9 mouse cellular contexts compared by ENCODE assay signal in genomic region chr11:18885729-18886325, GRCm38 (mm10).
A peak's percentile ranks its signal among the peaks of the same experiment; 100 is the strongest.
DNase-seq lines count a peak whose midpoint lies in the region; ATAC-seq and TF ChIP-seq lines count a peak whose summit lies in the region.
"Had no signal": no experiment of that assay in that cellular context is flagged by ENCODE, and none has a peak within 500 bp of the region (broad histone marks: within the 10 kb centered on the region; RNA-seq: fewer than 3 reads in every experiment).

No protein-coding gene starts in this region.

- TF ChIP-seq POLR2A in kidney, adult 2 months (IDR thresholded peaks at IDR 0.05; ENCODE audit: low read depth, low read length), result no peak

- no peaks in the 10 kb centered on the region for H3K36me3 ChIP-seq in kidney, adult 2 months (ENCODE audit: control insufficient read depth, insufficient read depth, low read length)
- no peaks in the 10 kb centered on the region for H3K36me3 ChIP-seq in stomach, embryonic 15.5 days

- no peaks in the 10 kb centered on the region for H3K4me1 ChIP-seq in kidney, adult 2 months (ENCODE audit: control insufficient read depth, insufficient read depth, low read length)
- peaks cover 15% of the 10 kb centered on the region for H3K4me1 ChIP-seq in stomach, embryonic 15.5 days

- no peaks in the 10 kb centered on the region for H3K9me3 ChIP-seq in stomach, embryonic 15.5 days

- no peak overlapping the region for H3K4me3 ChIP-seq in kidney, adult 2 months (ENCODE audit: insufficient read depth, low read depth, low read length)
- H3K4me3 ChIP-seq in stomach, embryonic 15.5 days (replicated peaks), result no peak overlapping the region

- 0 out of 2 replicates have a peak, but pooled peaks have one; percentile 25 for ATAC-seq in granulocyte monocyte progenitor cell, adult 5-6 weeks (replicated peaks; ENCODE audit: poor library complexity, severe bottlenecking)
- no peak for ATAC-seq in stomach, embryonic 15.5 days (ENCODE audit: insufficient read depth, low FRiP score, low read depth)

- DNase-seq in kidney, adult 2 months, result peak; percentile 50
- no peak for DNase-seq in kidney, adult 8-10 months
- DNase-seq in liver, result peak; percentile 10
- no peak for DNase-seq in left cerebral cortex, postnatal 10 days (ENCODE audit: extremely low spot score in 1 of 2, low spot score in 2 of 2)
- DNase-seq in gastrocnemius, adult 18-20 months (ENCODE audit: low spot score), result no peak
- no peak for DNase-seq in natural killer cell, adult 2 months (ENCODE audit: low spot score in 2 of 2)
- DNase-seq: cerebellum, adult 9-10 months had no signal

- TF ChIP-seq CTCF in kidney, adult 2 months (conservative IDR thresholded peaks at IDR 0.05; ENCODE audit: insufficient read depth, insufficient read length, low read depth, low read length), result no peak

- H3K27me3 ChIP-seq in kidney, adult 2 months (replicated peaks; ENCODE audit: control insufficient read depth, insufficient read depth, low read length), result no peaks in the 10 kb centered on the region
- no peaks in the 10 kb centered on the region for H3K27me3 ChIP-seq in stomach, embryonic 15.5 days (replicated peaks)

- peak overlapping the region; percentile 19; the same call in 1 of the 2 replicates for H3K4me2 ChIP-seq in stomach, embryonic 15.5 days

- H3K9ac ChIP-seq in stomach, embryonic 15.5 days, result no peak overlapping the region

- 46% methylated on average over 9 of the region's 9 CpGs for WGBS in kidney, adult 2 months
- 18% methylated on average over 9 of the region's 9 CpGs for WGBS in stomach, embryonic 15.5 days

- intact Hi-C loops in left cerebral cortex, postnatal 10 days (cut with DNase I), result no loop called here

- no peak overlapping the region for H3K27ac ChIP-seq in kidney, adult 2 months (ENCODE audit: insufficient read depth, low read depth, low read length)
- H3K27ac ChIP-seq in stomach, embryonic 15.5 days, result peak overlapping the region; percentile 55

Comparison
In these comparisons a context has a peak if more than half of its experiments do, and no peak if none do; other contexts are left out.
1. DNase-seq: peak in kidney, adult 2 months (single experiment) and liver (single experiment); none in kidney, adult 8-10 months (0 of 2), left cerebral cortex, postnatal 10 days (0 of 2), gastrocnemius, adult 18-20 months (single experiment) and natural killer cell, adult 2 months (0 of 2).